Mouse (Mus musculus) olfactory bulb, adult 2 months (tissue): ENCODE results near the gene Btbd9. TPM values are rescaled to one million over a fixed set of nuclear protein-coding genes. Genes with fewer than 3 reads are reported as not detected.

ENCODE experiments used
- H3K27ac ChIP-seq: fragments of 200-500 bp; 2 replicates; pipeline ENCODE4 v1.5.1; 2012; ENCODE audit warnings: low read depth, low read length; ENCODE audit not compliant: insufficient read depth
- H3K4me1 ChIP-seq: fragments of 200-500 bp; 2 replicates; pipeline ENCODE4 v1.6.1; 2012; ENCODE audit warnings: low read length; ENCODE audit not compliant: control insufficient read depth, insufficient read depth
- H3K4me3 ChIP-seq: fragments of 200-500 bp; 2 replicates; pipeline ENCODE4 v1.5.1; 2012; ENCODE audit warnings: mild to moderate bottlenecking, low read depth, low read length, moderate library complexity; ENCODE audit not compliant: insufficient read depth
- CTCF ChIP-seq: fragments of 200-500 bp; IDR thresholded peaks from 2 replicates; pipeline ENCODE4 v1.5.1; 2012; ENCODE audit warnings: low read depth, mild to moderate bottlenecking, low read length, moderate library complexity; ENCODE audit not compliant: insufficient read depth
- POLR2A ChIP-seq: fragments of 200-500 bp; IDR thresholded peaks from 2 replicates; pipeline ENCODE4 v1.6.1; 2012; ENCODE audit warnings: mild to moderate bottlenecking, low read depth, low read length, moderate library complexity; ENCODE audit not compliant: insufficient read depth
- WGBS: fragments of 180-500 bp; shearing (Covaris S2); methylation state at CpG from one replicate; pipeline ENCODE4 v1.1.7; 2018; 5-methylcytosine and 5-hydroxymethylcytosine counted together
- polyA plus RNA-seq: library from polyadenylated mRNA; stranded (reverse); fragments of >200 nt; gene quantifications from 2 replicates; pipeline ENCODE4 v1.2.4, GENCODE M21; 2012; ENCODE audit warnings: low replicate concordance; ENCODE audit not compliant: missing spikeins, insufficient read depth, insufficient read length

Gene Btbd9
- polyA plus RNA-seq, 1 experiment = not detected

GRCm38 (mm10) chr17:30308317-30308716 is 268.0 kb downstream of the Btbd9 start:
- TF ChIP-seq CTCF (no peak), POLR2A (no peak)
- no peak overlapping the region for H3K27ac ChIP-seq
- peaks cover 23% of the 10 kb centered on the region for H3K4me1 ChIP-seq
- 66% methylated on average over 13 of the region's 13 CpGs for WGBS
- no peak overlapping the region for H3K4me3 ChIP-seq

DNA sequence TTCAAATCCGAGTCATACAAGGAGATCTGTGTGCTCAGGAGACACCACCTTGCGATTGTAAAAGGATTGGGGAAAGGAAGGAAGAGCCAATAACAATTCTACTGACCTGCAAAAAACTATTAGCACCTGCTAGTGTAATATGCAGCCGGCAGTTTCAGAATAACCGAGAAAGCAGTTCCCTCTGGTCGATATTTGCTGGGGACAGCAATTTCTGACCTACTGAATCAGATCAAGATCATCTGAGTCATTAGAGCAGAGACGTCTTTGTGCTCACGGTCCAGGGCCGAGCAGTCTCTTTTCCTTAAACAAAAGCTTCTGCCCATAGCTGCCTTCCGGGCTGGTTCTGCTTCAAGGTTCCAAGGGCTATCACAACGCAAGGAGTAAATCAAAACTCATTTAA is 269.1 kb downstream of the Btbd9 start:
- no peak for TF ChIP-seq POLR2A
- TF ChIP-seq CTCF = no peak
- H3K4me3 ChIP-seq = no peak overlapping the region
- no peak overlapping the region for H3K27ac ChIP-seq
- 81% methylated on average over 10 of the region's 10 CpGs for WGBS
- H3K4me1 ChIP-seq = peaks cover 17% of the 10 kb centered on the region

DNA sequence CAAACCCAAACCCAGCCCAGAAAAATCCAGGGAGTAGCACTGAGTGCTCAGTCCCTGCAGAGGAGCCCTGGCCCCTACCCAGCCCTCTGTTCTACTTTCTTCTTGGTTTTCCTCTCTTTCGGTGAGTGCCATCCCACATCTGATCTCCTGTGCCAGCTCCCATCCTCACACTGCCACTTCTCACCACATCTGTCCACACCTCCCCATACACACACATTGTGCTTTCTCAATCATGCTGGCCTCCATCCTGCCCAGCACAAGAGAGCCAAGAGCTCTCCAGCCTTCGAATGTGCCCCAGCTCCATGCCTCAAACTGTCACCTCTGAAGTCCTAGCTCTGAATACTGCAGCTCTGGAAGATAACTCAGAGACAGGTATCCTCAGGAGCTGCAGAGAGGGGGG is 271.5 kb downstream of the Btbd9 start:
- TF ChIP-seq POLR2A (no peak), CTCF (no peak)
- H3K4me3 ChIP-seq = no peak overlapping the region
- no peak overlapping the region; the same call in 1 of the 2 replicates for H3K27ac ChIP-seq
- peaks cover 17% of the 10 kb centered on the region for H3K4me1 ChIP-seq
- 69% methylated on average over 2 of the region's 2 CpGs for WGBS

DNA sequence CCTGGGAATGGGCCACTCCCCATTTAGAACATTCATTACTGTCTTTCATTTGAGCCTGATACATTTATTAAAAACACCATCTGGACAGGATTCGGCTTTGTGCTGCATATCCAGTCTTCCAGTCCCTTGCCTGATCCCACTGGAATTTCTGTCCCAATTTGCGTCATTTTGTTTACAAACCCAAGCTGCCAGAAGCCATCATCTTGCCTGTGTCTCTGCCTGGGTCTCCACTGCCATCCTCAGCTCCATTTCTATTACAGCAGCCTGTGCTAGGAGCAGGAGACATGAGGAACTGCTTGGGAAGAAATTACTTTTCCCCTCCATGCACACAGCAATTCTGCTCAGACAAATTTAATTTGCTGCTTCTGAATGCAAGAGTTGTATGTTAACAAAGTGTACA is 274.9 kb downstream of the Btbd9 start:
- Histone ChIP-seq H3K4me1 (peaks cover 16% of the 10 kb centered on the region), H3K27ac (no peak overlapping the region), H3K4me3 (no peak overlapping the region)
- TF ChIP-seq CTCF (no peak), POLR2A (no peak)
- WGBS = 85% methylated on average over 2 of the region's 2 CpGs

DNA sequence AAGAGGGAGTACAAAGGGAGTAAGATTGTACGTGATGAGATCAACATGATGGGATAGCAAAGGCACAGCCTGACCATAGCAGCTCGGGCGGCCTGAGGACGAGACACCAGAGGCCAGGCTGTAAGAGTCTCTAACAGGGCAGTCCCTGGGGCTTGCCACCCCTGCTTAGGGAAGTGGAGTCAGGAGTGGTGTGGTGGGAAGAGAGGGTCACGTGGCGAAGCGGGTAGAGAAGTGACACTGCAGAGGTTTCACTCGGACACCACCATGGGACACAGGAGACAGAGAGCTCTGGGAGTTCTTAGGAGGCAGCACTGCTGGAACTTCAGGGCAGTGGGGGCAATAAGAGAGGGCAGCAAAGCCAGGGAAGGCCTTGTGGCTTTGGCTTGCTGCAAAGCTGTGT is 278.9 kb downstream of the Btbd9 start:
- TF ChIP-seq POLR2A = no peak
- no peak for TF ChIP-seq CTCF
- WGBS = 97% methylated on average over 8 of the region's 8 CpGs

GRCm38 (mm10) chr17:30296069-30296468 is 280.2 kb downstream of the Btbd9 start:
- TF ChIP-seq POLR2A = no peak
- TF ChIP-seq CTCF = no peak
- Histone ChIP-seq H3K4me3 (no peak overlapping the region), H3K4me1 (peaks cover 33% of the 10 kb centered on the region), H3K27ac (no peak overlapping the region)
- 67% methylated on average over 8 of the region's 8 CpGs for WGBS

More for the DNA sequence above, 278.9 kb downstream of the Btbd9 start:
- H3K27ac ChIP-seq = no peak overlapping the region
- peaks cover 20% of the 10 kb centered on the region for H3K4me1 ChIP-seq
- no peak overlapping the region for H3K4me3 ChIP-seq

DNA sequence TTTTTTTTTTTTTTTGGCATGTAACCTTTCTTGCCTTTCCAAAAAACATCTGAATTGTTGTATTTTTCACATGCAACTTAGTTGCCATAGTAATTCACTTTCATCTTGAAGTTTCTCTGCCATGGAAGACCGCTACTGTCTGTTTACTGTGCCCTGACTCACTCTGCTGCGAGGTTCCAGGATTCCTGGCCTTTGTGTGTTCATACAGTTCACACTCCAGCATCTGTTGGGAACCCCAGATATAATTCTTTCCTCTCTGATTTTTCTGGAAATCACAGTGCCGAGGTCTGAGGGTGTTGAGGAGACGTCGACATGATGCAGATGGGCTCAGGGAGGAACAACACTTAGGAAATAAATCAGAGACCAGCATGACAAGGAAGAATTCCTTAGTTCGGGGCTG is 283.6 kb downstream of the Btbd9 start:
- TF ChIP-seq CTCF = no peak
- TF ChIP-seq POLR2A = no peak
- Histone ChIP-seq H3K4me1 (peaks cover 37% of the 10 kb centered on the region), H3K4me3 (no peak overlapping the region), H3K27ac (no peak overlapping the region)
- WGBS = 57% methylated on average over 6 of the region's 6 CpGs

GRCm38 (mm10) chr17:30285641-30286040 is 290.6 kb downstream of the Btbd9 start:
- TF ChIP-seq POLR2A (no peak), CTCF (no peak)
- Histone ChIP-seq H3K27ac (no peak overlapping the region), H3K4me1 (peaks cover 3% of the 10 kb centered on the region), H3K4me3 (no peak overlapping the region)
- WGBS = 90% methylated on average over 2 of the region's 2 CpGs

GRCm38 (mm10) chr17:30283460-30284050 is 292.7 kb downstream of the Btbd9 start:
- peaks cover 2% of the 10 kb centered on the region; the same call in 1 of the 2 replicates for H3K4me1 ChIP-seq
- H3K4me3 ChIP-seq = no peak overlapping the region
- 75% methylated on average over 4 of the region's 4 CpGs for WGBS
- H3K27ac ChIP-seq = no peak overlapping the region
- TF ChIP-seq POLR2A (no peak), CTCF (no peak)
